Mouse (Mus musculus) myocyte (in vitro differentiated cells): ENCODE data around the gene Dhtkd1.

ENCODE experiments used
- POLR2A ChIP-seq: IDR thresholded peaks from one replicate; pipeline ENCODE4 v1.6.1; 2011; ENCODE audit warnings: low read depth, mild to moderate bottlenecking, control low read depth, moderate library complexity; ENCODE audit not compliant: insufficient read length
- TCF12 ChIP-seq: IDR thresholded peaks from one replicate; pipeline ENCODE4 v1.6.1; 2011; ENCODE audit warnings: mild to moderate bottlenecking, control low read depth; ENCODE audit not compliant: poor library complexity, insufficient read depth, severe bottlenecking
- USF1 ChIP-seq: IDR thresholded peaks from one replicate; pipeline ENCODE4 v1.6.1; 2011; ENCODE audit warnings: low read depth, mild to moderate bottlenecking, control low read depth, moderate library complexity

DNA sequence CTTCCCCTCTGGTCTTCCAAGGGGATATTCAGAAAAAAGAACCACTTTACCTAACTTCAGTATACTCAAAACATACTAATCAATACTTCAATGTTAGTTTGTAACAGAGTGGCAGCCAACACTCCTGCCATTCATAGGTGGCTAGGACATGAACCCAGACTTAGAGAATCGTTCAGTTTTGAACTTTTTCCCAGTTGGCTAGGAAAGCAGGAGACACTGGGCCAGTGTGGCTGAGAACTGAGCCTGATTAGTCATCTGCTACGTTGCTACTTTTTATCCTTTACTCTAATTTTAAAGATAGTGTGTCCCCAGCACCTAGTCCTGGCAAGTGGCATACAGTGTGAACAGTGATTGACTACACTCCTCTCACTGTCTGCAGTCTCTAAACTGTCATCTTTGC lies 74.9 kb downstream of the Dhtkd1 start:
- TF ChIP-seq POLR2A (no peak), TCF12 (no peak), USF1 (no peak)
